Mouse (Mus musculus): ENCODE measurements around the gene Zc3h7a.

Zc3h7a gene

DNA sequence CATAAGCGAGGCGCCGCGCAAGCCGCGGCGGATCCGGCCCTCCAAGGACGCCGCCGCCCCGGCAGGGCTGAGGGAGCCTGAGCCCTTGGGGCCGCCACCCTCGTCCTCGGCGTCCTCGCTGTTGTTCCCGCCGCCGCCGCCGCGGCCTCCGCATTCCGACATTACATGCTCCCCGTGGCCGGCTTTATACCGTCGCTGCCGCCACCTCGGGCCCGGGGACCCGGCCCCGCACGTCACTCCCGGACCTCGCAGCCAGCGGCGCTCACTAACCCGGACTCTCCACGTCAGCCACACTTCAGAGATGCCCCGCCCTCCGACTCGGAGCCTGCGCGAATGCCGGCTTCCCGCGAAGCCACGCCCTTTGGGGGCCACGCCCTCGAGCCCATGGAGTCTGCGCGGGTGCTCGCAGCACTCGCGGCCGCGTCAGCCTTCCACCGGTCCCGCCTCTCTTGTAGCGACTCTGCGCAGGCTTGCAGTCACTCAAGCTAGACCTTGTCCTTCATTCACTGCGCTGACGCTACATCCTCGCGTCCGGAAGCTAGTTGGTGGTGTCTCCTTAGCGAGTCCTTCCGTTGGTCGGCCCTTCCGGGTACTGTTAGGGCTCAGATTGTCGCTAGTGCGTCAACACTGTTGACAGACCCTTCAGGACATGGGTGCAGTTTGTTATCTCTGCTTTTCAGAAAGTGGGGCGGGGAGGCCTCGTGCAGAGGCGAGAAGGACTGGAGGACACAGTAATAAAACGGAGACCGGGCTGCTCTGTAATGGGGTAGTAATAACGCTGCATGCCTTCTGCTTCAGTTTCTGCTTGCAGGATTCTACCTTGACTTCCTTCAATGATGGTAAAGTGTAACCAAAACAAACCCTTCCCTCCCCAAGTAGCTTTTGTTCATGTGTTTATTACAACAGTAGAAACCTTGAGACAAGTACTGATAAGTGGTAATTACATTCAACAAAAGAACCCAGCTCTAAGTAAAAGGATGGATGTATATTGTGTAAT is 41.5 kb downstream of the Zc3h7a start, which contains the start of gene Txndc11:
Gene Txndc11, minus strand, starts transcription at position 303 of the 997 bp plus-strand sequence.
- peak; percentile 100 for DNase-seq

DNA sequence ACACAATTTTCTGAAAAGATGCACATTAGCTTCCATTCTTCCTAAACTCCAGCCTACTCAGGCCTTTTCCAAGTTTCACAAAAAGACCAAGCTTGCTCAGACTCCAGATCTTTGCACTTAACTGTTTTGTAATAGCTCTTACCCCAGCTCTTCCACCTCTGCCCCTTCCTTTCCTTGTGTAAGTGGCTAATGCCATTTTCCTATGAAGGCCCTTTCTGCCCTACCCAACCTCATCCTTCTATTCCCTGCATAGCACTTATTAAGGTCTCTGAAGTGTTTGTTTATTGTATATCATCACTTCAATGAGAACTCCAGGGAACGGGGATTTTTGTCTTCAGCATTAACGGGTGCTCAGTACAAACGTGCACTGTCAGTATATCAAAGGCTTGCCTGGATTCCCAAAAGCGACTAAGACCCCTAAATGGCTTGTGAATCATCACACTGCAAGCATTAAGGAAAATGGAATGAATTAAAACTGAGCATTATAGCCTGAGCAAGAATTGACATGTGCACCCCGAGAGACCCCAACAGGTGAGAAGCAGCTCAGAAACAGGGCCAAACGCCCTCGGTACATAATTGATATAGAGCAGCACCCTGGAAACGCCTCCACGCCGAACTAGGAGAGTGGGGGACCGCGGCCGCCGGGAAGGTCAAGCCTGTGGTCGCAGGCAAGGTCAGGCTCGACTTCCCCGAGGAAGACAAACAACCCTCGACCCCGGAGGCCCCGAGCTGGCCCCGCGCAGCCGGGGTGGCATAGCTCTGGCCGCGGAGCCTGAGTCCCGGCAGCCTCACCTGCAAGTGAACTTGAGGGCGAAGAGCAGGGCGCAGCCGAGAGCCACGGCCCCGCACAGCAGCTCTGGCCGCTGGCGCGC is 42.5 kb downstream of the Zc3h7a start:
- no peak for DNase-seq

DNA sequence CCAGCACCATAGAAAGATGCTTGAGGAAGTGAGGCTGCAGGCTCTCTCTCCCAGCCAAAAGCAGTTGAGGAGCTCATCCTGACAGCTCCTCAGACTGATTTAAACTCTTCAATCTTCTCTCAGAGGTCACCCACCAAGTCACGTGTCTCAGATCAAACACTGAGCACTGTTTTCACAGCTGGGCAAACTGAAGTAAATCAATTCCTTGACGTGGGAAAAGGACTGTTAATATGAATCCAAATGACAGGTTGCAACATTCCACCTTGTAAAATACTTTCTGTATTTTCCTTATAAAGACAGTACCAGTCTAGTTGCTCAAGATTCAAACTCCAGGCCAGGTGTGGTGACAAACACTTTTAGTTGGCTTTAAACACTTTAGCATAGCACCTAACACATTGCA is 43.4 kb downstream of the Zc3h7a start:
- DNase-seq, result no peak

DNA sequence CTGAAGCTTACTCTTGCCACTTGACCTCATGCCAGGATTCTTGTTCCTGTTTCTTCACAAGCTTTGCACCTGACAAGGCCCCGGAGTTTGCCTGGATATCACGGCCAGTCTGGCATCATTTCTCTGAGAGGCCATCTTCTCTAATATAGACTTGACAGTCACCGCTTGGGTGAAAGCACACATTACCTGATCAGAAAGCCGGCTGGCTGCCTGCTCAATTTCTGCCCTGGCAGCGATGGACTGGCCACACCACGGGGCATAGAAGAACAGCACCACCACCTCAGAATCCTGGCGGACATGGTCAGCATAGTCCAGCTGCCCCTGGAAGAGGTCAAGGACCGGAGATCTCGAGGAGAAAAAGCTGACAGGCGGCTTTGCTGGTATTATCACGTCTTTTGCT is 47.9 kb downstream of the Zc3h7a start:
- no peak for DNase-seq

DNA sequence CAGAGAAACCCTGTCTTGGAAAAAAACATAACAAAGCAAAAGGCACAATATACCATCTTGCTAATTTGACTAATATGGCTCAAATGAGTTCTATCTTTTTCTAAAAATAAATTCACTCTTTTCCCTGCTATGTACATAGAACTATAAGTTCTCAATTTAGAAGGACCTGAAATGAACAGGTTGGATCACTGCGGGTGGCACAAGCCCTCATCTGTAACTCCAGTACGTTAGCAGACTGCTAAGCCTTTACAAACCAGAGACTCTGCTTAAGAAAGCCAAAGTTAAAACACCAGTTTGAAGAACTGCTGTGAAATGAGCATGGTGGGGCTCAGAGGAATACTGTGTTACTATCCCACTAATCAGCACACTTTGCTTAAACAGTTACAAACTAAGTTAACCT is 50.8 kb downstream of the Zc3h7a start:
- DNase-seq, result no peak

DNA sequence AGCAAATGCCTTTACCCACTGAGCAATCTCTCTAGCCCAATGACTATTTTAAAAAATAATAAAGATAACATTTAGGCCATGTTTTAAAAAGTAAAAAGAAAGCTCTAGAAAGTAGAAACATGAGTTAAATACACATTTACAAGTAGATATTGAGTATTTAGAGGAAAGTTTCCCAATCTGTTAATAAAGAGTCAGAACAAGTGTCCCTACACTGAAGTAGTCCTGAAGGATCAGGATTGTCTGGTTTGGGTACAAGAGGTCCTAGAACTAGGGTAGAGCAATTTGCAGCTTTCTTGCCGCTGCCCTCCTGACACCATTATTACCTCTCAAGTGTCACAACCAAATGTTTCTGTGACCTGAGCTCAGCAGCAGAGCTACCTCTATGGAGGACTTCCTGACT is 52.1 kb downstream of the Zc3h7a start:
- no peak for DNase-seq

DNA sequence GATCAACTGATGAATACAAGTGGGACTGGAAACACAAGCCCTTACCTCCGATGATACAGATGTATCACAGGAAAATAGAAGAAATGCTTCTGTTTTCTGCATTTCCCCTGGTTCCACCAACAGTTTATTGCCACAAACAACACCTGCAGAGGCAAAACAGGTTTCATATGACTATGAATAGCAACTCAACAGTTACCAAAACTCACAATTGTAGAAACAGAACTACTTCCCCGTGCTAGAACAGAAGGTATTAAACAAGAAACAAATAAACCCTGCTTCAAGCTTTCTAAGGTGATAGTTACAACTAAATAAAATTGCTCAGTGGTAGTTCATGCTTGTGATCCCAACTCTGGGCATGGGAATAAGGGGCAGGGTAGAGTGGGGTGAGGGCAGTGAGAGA is 53.6 kb downstream of the Zc3h7a start:
- no peak for DNase-seq

DNA sequence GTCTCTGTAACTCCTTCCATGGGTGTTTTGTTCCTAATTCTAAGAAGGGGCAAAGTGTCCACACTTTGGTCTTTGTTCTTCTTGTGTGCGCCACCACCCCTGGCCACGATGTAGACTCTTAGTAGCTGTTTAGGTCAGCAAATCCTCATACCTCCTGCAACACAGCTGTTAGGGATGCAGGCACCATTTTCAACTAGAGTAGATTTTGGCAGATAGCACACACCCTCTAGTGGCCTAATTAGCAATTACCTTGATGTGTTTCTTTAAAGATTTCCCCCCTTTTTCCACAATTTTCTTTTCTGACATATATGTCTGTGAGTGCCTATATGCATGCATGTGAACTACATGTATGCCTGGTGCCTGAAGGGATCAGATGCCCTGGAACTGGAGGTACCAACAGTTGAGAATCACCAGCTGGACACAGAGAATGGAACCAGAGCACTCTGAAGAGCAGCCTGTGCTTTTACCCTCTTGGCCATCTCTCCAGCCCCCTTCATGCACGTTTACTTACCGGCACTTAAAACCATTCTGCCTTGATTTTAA is 66.9 kb downstream of the Zc3h7a start:
- no peak for DNase-seq

DNA sequence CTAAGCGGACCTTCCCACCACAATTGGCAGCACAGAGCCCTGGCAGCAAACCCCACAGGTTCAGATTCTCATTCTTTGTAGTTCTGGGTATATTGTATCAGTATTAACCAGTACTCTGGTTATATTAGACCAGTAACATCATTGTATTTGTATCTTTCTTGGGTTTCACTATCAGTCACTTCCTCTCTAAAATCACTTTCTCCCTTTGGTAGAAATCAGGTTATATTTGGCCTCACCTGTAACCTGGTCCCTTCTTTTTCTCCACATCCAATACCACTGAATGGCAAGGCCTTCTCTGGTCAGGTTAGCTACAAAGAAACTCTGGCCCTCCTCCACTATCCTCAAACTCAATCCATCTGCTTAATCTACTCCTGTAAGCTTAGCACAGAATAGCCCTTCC is 71.3 kb downstream of the Zc3h7a start:
- DNase-seq, result no peak

DNA sequence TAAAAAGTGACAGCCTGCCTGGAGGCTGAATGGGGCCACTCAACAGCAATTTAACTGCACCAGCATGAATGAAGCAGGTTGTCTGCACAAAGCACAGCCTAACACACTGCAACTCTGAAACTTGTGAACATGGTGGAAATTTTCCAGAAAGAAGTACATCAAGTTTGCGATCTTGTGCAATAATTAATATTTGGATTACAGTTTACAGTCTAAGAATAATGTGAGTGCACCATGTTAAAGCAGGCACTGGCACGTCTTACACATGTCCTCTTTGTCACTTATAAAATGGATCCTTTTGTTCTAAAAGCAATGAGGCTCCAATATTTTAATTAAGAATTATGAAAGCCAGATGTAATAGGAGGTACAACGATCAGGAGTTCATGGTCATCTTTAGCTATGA is 78.9 kb downstream of the Zc3h7a start:
- no peak for DNase-seq

DNA sequence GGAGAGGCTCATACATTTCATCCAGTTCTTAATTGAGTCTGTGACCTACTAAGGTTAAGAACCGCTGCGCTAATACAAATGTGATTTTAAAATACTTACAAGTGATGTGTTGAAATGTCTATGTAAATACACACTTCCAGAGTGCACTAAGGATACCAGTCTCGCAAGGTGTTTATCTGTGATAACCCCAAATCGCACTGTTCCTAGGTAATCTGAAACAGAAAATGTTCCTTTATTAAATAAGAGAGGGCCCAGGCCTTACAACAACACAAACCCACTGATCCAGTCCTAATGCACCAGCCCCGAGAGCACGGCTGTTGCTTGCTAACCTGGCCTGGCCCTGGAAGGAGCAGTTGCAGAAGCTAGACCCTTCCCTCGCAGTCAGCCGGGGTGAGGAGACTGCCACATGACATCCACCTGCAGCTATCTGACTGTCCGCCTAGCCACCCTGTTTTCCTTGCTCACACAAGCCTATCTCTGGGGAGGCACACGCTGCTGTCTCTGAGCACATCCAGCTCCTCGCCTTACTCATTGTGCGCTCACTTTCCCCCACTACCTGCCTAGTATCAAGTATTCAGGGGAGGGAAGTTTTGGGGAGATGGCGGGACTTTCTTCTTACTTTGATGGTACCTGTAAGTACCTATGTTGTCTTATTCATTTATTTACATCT is 82.3 kb downstream of the Zc3h7a start:
- peak; percentile 15 for DNase-seq

DNA sequence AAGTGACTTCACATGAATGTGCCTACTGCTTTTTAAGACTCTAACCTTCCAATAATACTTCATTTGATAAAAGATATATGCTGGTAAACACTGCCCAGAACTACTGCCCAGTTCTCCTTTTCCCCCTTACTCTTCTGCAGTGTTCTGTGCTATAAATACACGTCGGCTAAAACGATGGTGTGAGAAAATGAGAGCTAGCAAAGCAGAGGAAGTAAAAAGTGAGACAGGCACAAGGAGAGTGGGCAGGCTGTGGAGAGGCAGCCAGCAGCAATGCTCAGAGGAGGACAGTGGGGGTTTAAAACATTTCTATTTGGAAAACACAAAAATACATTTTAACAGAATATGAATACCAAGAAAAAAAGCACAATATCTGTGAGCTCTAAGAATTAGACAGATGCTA is 83.7 kb downstream of the Zc3h7a start:
- no peak for DNase-seq

DNA sequence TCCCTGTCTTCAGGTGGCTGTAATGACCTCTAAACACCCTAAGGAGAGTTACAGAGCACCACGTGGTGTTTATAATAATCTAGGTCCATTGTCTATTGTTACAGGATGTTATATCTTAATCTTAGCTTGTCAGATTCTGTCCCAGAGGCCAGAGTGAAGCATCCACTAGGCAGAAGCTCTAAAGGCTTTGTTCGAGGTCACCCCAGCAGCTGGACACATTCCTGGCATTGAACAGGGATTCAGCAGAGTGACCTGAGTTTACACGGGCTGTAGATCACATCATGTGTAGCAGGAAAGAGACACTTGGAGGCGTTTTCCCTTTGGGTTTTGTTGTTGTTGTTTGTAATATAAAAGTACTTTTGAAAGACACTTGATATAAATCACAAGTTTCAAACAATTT is 84.1 kb downstream of the Zc3h7a start:
- no peak for DNase-seq

DNA sequence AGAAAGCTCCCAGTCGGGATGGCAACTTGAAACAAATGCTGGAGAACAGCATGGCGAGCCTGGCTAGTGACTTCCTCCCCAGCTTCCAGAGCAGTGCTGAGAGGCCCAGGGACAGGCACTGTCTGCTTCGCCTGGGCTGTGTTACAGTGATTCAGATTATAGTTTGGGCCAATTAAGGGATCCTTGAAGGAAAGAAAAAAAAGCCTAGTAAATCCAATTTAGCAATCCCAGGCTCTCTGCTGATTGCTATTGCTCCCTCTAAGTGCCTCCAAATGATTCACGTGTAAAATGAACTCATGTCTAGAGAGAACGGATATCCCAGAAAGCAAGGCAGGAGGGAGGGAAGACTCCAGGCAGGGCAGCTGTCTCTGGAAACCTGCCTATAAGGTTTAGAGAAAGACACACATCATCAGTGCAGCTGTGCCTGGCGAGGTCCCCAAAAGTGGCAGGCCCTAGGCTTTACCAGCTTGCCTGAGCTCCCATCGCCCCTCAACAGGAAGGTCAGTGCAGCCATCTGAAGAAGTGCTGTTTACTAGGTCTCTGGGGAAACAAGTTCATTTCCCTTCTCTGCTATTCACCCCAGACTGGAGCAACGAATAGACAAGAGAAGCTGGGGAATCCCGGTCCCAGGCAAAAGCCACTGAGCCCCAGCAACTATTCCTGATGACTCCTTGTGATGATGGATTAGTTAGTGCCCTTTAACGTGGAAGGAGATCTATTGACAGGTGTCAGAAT is 85.2 kb downstream of the Zc3h7a start:
- DNase-seq, result no peak

DNA sequence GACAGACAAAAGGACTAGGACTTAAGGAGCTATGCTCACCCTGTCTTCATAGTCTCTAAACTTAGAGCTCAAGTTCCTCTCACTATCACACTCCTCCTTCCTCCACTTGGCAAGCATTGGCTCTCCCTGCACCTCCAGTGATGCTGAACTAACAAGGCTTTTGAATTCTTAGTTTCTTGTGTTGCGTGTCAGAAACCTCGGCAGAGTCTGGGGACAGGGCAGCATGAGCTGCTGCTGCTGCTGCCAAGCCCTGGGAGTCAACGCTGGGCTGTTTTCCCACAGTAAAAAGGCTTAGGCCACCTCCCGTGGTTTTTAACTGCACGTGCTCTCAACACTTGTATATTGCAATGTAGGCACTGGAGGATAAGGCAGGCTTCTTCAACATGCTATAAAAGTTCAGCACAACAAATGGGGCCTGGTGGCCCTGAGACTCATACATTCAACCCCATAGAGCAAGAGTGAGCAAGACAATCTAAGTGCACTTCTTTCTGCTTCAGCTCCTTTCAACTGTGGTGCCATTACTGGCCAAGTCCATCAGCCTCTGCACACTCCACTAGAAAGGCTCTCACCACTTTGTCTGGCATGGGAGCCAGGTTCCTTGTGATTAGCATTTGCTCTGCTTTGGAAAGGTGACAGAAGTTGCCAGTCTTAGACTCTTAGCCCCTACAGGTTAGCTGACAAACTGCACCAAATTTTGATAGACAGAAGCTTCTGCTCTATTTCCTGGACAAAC is 89.2 kb downstream of the Zc3h7a start:
- no peak for DNase-seq
